ENCODE assay signal across 8 mouse cellular contexts in the genomic region with DNA sequence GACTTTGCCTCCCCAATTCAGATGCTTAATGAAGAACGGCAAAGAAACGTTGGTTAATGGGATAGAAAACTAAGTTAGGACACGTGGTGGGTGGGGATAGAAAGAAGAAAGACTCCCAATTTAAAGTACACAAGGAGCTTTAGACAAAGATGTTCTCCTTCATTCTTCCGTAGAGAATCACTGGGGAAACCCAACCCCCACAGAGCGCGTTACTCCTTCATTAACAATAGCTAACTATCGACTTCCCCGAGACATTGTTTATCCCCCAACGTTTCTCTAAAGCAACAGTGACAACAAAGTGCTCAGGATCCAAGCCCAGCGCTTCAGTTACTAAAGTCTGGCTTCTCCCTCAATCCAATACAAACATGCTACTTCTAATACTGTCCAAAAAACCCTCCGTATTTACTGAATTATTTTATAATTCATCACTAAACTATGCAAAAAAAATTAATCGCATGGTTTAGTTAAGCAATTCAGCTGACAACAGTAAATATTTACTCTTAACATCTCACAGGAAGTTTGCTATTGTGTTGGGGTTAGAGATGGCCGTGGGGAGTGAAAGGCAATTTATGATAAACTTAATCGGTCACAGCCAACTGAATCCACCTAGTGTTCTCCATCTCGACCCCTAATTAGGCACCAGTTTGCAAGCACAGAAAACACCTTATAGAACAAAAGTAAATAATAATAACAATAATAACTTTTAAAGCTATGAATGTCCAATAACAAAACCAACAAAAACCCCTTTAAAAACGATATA. TPM values are rescaled to one million over a fixed set of nuclear protein-coding genes. Genes with fewer than 3 reads are reported as not detected.
A peak's percentile ranks its signal among the peaks of the same experiment; 100 is the strongest.
DNase-seq lines count a peak whose midpoint lies in the region; ATAC-seq and TF ChIP-seq lines count a peak whose summit lies in the region.

No protein-coding gene starts in this region.

- peak overlapping the region; percentile 84 for H3K4me2 ChIP-seq in hindbrain, embryonic 12.5 days (replicated peaks)
- peak overlapping the region; percentile 89 for H3K4me2 ChIP-seq in midbrain, embryonic 13.5 days (replicated peaks)

- no peaks in the 10 kb centered on the region for H3K4me1 ChIP-seq in brown adipose tissue, adult 24 weeks (ENCODE audit: control insufficient read depth, insufficient read depth, insufficient read length, low read length)
- peaks cover 31% of the 10 kb centered on the region for H3K4me1 ChIP-seq in hindbrain, embryonic 12.5 days
- H3K4me1 ChIP-seq in midbrain, embryonic 13.5 days (replicated peaks): peaks cover 31% of the 10 kb centered on the region

- H3K36me3 ChIP-seq in hindbrain, embryonic 12.5 days: no peaks in the 10 kb centered on the region
- H3K36me3 ChIP-seq in midbrain, embryonic 13.5 days: no peaks in the 10 kb centered on the region

- intact Hi-C loops in gastrocnemius, adult 2 months (cut with DNase I): no loop called here
- intact Hi-C loops in gastrocnemius, postnatal 36 days (cut with DNase I): no loop called here

- H3K27ac ChIP-seq in gastrocnemius, adult 2 months: no peak overlapping the region
- H3K27ac ChIP-seq in brown adipose tissue, adult 24 weeks (replicated peaks; ENCODE audit: low read depth, low read length): no peak overlapping the region
- peak overlapping the region; percentile 23; the same call in 1 of the 2 replicates for H3K27ac ChIP-seq in hindbrain, embryonic 12.5 days
- no peak overlapping the region for H3K27ac ChIP-seq in midbrain, embryonic 13.5 days

- no peaks in the 10 kb centered on the region for H3K9me3 ChIP-seq in hindbrain, embryonic 12.5 days (replicated peaks)
- no peaks in the 10 kb centered on the region for H3K9me3 ChIP-seq in midbrain, embryonic 13.5 days

- H3K4me3 ChIP-seq in gastrocnemius, adult 2 months: peak overlapping the region; percentile 77
- H3K4me3 ChIP-seq in brown adipose tissue, adult 24 weeks (ENCODE audit: insufficient read depth, low read depth, low read length): peak overlapping the region; percentile 30
- H3K4me3 ChIP-seq in hindbrain, embryonic 12.5 days: peak overlapping the region; percentile 77
- peak overlapping the region; percentile 93 for H3K4me3 ChIP-seq in midbrain, embryonic 13.5 days (replicated peaks)

- no peaks in the 10 kb centered on the region for H3K27me3 ChIP-seq in hindbrain, embryonic 12.5 days
- no peaks in the 10 kb centered on the region; the same call in 1 of the 2 replicates for H3K27me3 ChIP-seq in midbrain, embryonic 13.5 days

- no peak for ATAC-seq in hindbrain, embryonic 12.5 days (ENCODE audit: low FRiP score)
- no peak for ATAC-seq in midbrain, embryonic 13.5 days

- under 1% methylated on average over 16 of the region's 16 CpGs for WGBS in hindbrain, embryonic 12.5 days
- under 1% methylated on average over 16 of the region's 16 CpGs for WGBS in midbrain, embryonic 13.5 days

- H3K9ac ChIP-seq in hindbrain, embryonic 12.5 days: peak overlapping the region; percentile 97
- peak overlapping the region; percentile 21 for H3K9ac ChIP-seq in midbrain, embryonic 13.5 days (replicated peaks)

- no peak for TF ChIP-seq CTCF in gastrocnemius, adult 2 months (IDR thresholded peaks at IDR 0.05)

- DNase-seq in gastrocnemius, adult 2 months: no peak
- no peak for DNase-seq in gastrocnemius, postnatal 36 days
- DNase-seq in ovary, adult 18-20 months (ENCODE audit: low spot score): no peak
- no peak for DNase-seq in thymus, postnatal 4 days
- no peak for DNase-seq in right cerebral cortex, adult 18-20 months

RNA-seq across cellular contexts. Expression of gene Igf2bp2, which starts 2.5 kb away (rescaled TPM):
- 1 to 10 TPM; 1.3 to 5.2 TPM for total RNA-seq in gastrocnemius, adult 2 months (2021)
- 1 to 10 TPM; 2.1 TPM for total RNA-seq in gastrocnemius, postnatal 36 days (2021)
- polyA plus RNA-seq in brown adipose tissue, adult 24 weeks (2012; ENCODE audit: insufficient read depth, insufficient read length, missing spikeins): 1.9 and 3.5 TPM in 2 replicates
- 89.9 and 93.6 TPM in 2 replicates for polyA plus RNA-seq in hindbrain, embryonic 12.5 days (2016; fragmentation: Nextera tagmentation; extraction: Ambion mirVana)
- 31.8 and 32.2 TPM in 2 replicates for polyA plus RNA-seq in midbrain, embryonic 13.5 days (2015; fragmentation: Nextera tagmentation; extraction: Ambion mirVana)

Comparison
In these comparisons a context has a peak if more than half of its experiments do, and no peak if none do; other contexts are left out.
1. H3K4me3 ChIP-seq: peak in every context shown above with its lines; median percentile 93 in midbrain, embryonic 13.5 days; 77 in gastrocnemius, adult 2 months; 77 in hindbrain, embryonic 12.5 days; 30 in brown adipose tissue, adult 24 weeks.